Mouse (Mus musculus) stomach, embryonic 16.5 days (tissue): ENCODE data around the gene Tmem198. TPM values are rescaled to one million over a fixed set of nuclear protein-coding genes. Genes with fewer than 3 reads are reported as not detected.

ENCODE experiments used
- ATAC-seq: fragments of 200-750 bp; cut with Nextera tagmentation; 2 replicates; pipeline ENCODE4 v1.8.0; 2017; ENCODE audit warnings: moderate number of reproducible peaks, moderate TSS enrichment; ENCODE audit not compliant: insufficient read depth, low FRiP score
- H3K27ac ChIP-seq: fragments of 300-500 bp; sonication (generic); 2 replicates; pipeline ENCODE4 v1.5.1; 2014; ENCODE audit warnings: low read length
- H3K27me3 ChIP-seq: fragments of 300-500 bp; sonication (generic); 2 replicates; pipeline ENCODE4 v1.6.1; 2014; ENCODE audit warnings: low read length, control low read depth, mixed read lengths; ENCODE audit not compliant: control insufficient read depth, insufficient read depth
- H3K36me3 ChIP-seq: fragments of 300-500 bp; sonication (generic); 2 replicates; pipeline ENCODE4 v1.6.1; 2014; ENCODE audit warnings: low read length; ENCODE audit not compliant: control insufficient read depth, insufficient read depth
- H3K4me1 ChIP-seq: fragments of 300-500 bp; sonication (generic); 2 replicates; pipeline ENCODE4 v1.6.1; 2014; ENCODE audit warnings: low read length, control low read depth, mixed read lengths; ENCODE audit not compliant: control insufficient read depth, insufficient read depth
- H3K4me2 ChIP-seq: fragments of 300-500 bp; sonication (generic); 2 replicates; pipeline ENCODE4 v1.6.1; 2014; ENCODE audit warnings: low read depth, low read length, mixed read lengths
- H3K4me3 ChIP-seq: fragments of 300-500 bp; sonication (generic); replicated peaks from 2 replicates; pipeline ENCODE4 v1.5.1; 2014; ENCODE audit warnings: mild to moderate bottlenecking, low read length
- H3K9ac ChIP-seq: fragments of 300-500 bp; sonication (generic); 2 replicates; pipeline ENCODE4 v1.6.1; 2014; ENCODE audit warnings: low read length
- H3K9me3 ChIP-seq: fragments of 300-500 bp; sonication (generic); replicated peaks from 2 replicates; pipeline ENCODE4 v1.6.1; 2016; ENCODE audit warnings: low read length, control low read depth; ENCODE audit not compliant: control insufficient read depth
- WGBS: fragments of 180-500 bp; shearing (Covaris S2); extraction: QIAGEN DNeasy Blood & Tissue Kit; methylation state at CpG from one replicate; pipeline ENCODE4 v1.1.7; 2014; 5-methylcytosine and 5-hydroxymethylcytosine counted together
- polyA plus RNA-seq: library from polyadenylated mRNA; unstranded; fragments of >200 nt; fragmentation: Nextera tagmentation; extraction: Ambion mirVana; gene quantifications from 2 replicates; pipeline ENCODE4 v1.2.1, GENCODE M21; 2015

Gene Tmem198
- polyA plus RNA-seq, 1 experiment from 2014 or later: 2.1 TPM

- H3K4me1 ChIP-seq: peaks cover 34% of the 10 kb centered on the region
- H3K9ac ChIP-seq: peak within 1 kb of the TSS; percentile 83
- no peaks in the 10 kb centered on the region for H3K9me3 ChIP-seq
- H3K27ac ChIP-seq: peak within 1 kb of the TSS; percentile 89
- peak within 1 kb of the TSS; percentile 90 for H3K4me3 ChIP-seq
- under 1% methylated on average over 63 of the region's 65 CpGs for whole genome bisulfite sequencing
- ATAC-seq: peak; percentile 92
- peak within 1 kb of the TSS; percentile 96 for H3K4me2 ChIP-seq
- no peaks in the 10 kb centered on the region for H3K27me3 ChIP-seq
- peaks cover 11% of the 10 kb centered on the region for H3K36me3 ChIP-seq
Observed at GRCm38 (mm10) chr1:75505956-75506831, 26.9 kb downstream of the Tmem198 start, which contains the start of gene Obsl1. Obsl1 (minus strand) TSS chr1:75506452.

GRCm38 (mm10) chr1:75507006-75507405 is 27.7 kb downstream of the Tmem198 start, which contains the start of gene Inha:
Inha (plus strand) TSS chr1:75507077.
- Histone ChIP-seq H3K27ac (peak within 1 kb of the TSS; percentile 89), H3K4me2 (peak within 1 kb of the TSS; percentile 96), H3K27me3 (no peaks in the 10 kb centered on the region), H3K36me3 (0 out of 2 replicates have a peak, but pooled peaks cover 3% of the 10 kb centered on the region), H3K9me3 (no peaks in the 10 kb centered on the region), H3K4me3 (peak within 1 kb of the TSS; percentile 90), H3K4me1 (peaks cover 39% of the 10 kb centered on the region), H3K9ac (peak within 1 kb of the TSS; percentile 83)
- ATAC-seq: no peak
- 55% methylated on average over 10 of the region's 10 CpGs for WGBS

DNA sequence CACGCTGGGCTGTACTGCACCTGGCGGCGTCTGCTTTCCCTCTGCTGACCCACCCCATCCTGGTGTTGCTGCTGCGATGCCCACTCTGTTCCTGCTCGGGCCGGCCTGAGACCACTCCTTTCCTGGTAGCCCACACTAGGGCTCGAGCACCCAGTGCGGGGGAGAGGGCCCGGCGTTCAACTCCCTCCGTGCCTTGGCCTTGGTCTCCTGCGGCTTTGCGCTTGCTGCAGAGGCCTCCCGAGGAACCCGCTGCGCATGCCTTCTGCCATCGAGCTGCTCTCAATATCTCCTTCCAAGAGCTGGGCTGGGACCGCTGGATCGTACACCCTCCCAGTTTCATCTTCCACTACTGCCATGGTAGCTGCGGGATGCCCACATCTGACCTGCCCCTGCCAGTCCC is 30.3 kb downstream of the Tmem198 start:
- H3K27ac ChIP-seq: no peak overlapping the region
- no peaks in the 10 kb centered on the region for H3K36me3 ChIP-seq
- no peaks in the 10 kb centered on the region for H3K9me3 ChIP-seq
- peaks cover 22% of the 10 kb centered on the region for H3K4me1 ChIP-seq
- WGBS: 58% methylated on average over 20 of the region's 20 CpGs
- no peak overlapping the region for H3K4me2 ChIP-seq
- no peak for ATAC-seq
- peak overlapping the region; percentile 21; the same call in 1 of the 2 replicates for H3K9ac ChIP-seq
- no peak overlapping the region for H3K4me3 ChIP-seq
- H3K27me3 ChIP-seq: no peaks in the 10 kb centered on the region

- H3K27ac ChIP-seq: no peak overlapping the region
Observed at GRCm38 (mm10) chr1:75510154-75510553, 30.8 kb downstream of the Tmem198 start.

GRCm38 (mm10) chr1:75511437-75512210 is 32.3 kb downstream of the Tmem198 start:
- Histone ChIP-seq H3K27ac (peak overlapping the region; percentile 75), H3K9ac (no peak overlapping the region; the same call in 1 of the 2 replicates), H3K4me1 (peaks cover 18% of the 10 kb centered on the region), H3K4me3 (no peak overlapping the region), H3K27me3 (no peaks in the 10 kb centered on the region), H3K9me3 (no peaks in the 10 kb centered on the region), H3K36me3 (no peaks in the 10 kb centered on the region), H3K4me2 (no peak overlapping the region)
- peak; percentile 28 for ATAC-seq
- WGBS: 49% methylated on average over 4 of the region's 4 CpGs

More at GRCm38 (mm10) chr1:75510154-75510553, 30.8 kb downstream of the Tmem198 start:
- no peaks in the 10 kb centered on the region for H3K27me3 ChIP-seq
- ATAC-seq: no peak
- no peak overlapping the region for H3K9ac ChIP-seq
- WGBS: 70% methylated on average over 5 of the region's 5 CpGs
- H3K4me1 ChIP-seq: peaks cover 20% of the 10 kb centered on the region
- no peaks in the 10 kb centered on the region for H3K9me3 ChIP-seq
- no peaks in the 10 kb centered on the region for H3K36me3 ChIP-seq
- no peak overlapping the region for H3K4me3 ChIP-seq
- H3K4me2 ChIP-seq: no peak overlapping the region

DNA sequence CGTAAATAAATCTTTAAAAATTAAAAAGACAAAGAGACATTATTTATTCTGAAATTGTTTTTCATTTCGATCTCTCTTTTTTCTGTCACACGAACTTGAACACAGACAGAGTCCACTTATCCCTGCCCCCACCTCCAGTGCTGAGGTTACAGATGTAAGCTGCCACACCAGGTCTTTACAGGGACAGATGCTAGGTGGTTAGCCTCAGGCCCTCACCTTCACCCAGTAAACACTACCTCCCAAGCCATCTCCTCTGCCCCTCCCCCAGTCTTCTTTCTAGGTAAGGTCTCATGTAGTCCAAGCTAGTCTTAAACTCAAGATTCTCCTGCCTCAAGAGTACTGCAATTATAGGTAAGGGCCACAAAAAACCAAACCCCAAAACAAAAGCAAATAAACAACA is 33.2 kb downstream of the Tmem198 start:
- no peaks in the 10 kb centered on the region for H3K9me3 ChIP-seq
- 85% methylated on average over 3 of the region's 3 CpGs for WGBS
- no peak overlapping the region for H3K9ac ChIP-seq
- no peak overlapping the region for H3K4me3 ChIP-seq
- no peak overlapping the region for H3K4me2 ChIP-seq
- H3K36me3 ChIP-seq: no peaks in the 10 kb centered on the region
- no peak overlapping the region for H3K27ac ChIP-seq
- no peaks in the 10 kb centered on the region for H3K27me3 ChIP-seq
- H3K4me1 ChIP-seq: peaks cover 9% of the 10 kb centered on the region
- ATAC-seq: no peak

DNA sequence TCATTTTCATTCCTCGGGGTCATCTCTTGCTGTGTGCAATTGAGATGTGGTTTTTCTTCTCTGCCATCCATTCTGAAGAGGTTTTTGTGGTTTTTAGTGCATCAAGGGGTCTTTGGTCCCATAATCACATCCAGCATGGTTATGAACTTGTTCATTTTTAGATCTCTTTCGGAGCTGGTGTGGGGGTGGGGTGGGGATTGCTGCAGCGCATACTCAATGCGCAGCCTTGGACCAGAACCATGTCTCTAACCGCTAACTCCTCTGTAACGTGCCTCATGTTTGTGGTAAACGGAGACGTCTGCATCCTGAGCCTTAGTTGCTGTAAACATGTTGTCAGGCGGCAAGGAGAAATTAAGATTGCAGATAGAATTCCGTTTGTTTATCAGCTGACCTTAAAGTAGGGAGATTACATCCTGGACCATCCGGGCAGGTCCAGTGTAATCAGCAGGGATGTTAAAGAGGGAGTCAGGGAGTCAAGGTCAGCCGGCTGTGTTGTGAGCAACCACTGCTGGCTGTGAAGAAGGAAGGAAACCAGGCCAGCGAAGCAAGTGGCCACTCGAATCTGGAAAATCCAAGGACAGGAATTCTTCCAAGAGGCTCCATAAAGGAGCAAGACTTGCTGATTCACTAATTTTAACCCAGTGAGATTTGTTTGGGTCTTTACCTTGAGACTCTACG is 37.5 kb downstream of the Tmem198 start:
- no peak overlapping the region for H3K27ac ChIP-seq
- ATAC-seq: no peak

DNA sequence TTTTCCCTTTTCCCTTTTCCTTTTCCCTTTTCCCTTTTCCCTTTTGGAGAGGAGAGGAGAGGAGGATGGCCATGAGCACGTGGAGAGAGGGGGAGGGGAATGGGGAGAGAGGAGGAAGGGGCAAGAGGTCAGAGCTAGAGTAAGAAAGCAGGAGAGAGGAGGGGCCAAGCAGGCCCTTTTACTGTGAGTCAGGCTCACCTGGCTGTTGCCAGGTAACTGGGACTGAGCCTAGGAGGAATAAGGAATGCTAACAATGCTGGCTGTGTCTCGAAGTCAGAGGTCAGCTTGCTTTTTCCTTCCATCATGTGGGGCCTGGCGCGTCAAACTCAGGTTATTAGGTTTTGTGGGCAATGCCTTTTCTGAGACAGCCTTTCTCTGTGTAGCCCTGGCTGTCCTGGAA is 38.7 kb downstream of the Tmem198 start:
- peak; percentile 9; the same call in 1 of the 2 replicates for ATAC-seq

More for the DNA sequence above, 37.5 kb downstream of the Tmem198 start:
- H3K4me1 ChIP-seq: peaks cover 19% of the 10 kb centered on the region
- H3K9ac ChIP-seq: no peak overlapping the region
- no peaks in the 10 kb centered on the region for H3K9me3 ChIP-seq
- WGBS: 68% methylated on average over 15 of the region's 15 CpGs
- H3K4me3 ChIP-seq: no peak overlapping the region
- no peak overlapping the region for H3K4me2 ChIP-seq
- no peaks in the 10 kb centered on the region for H3K27me3 ChIP-seq
- no peaks in the 10 kb centered on the region for H3K36me3 ChIP-seq

More for the DNA sequence above, 38.7 kb downstream of the Tmem198 start:
- no peaks in the 10 kb centered on the region for H3K9me3 ChIP-seq
- peak overlapping the region; percentile 72 for H3K27ac ChIP-seq
- no peak overlapping the region for H3K9ac ChIP-seq
- 33% methylated on average over 4 of the region's 4 CpGs for WGBS
- H3K27me3 ChIP-seq: no peaks in the 10 kb centered on the region
- no peak overlapping the region for H3K4me2 ChIP-seq
- H3K4me3 ChIP-seq: no peak overlapping the region
- no peaks in the 10 kb centered on the region for H3K36me3 ChIP-seq
- H3K4me1 ChIP-seq: peaks cover 18% of the 10 kb centered on the region
